Mouse (Mus musculus): Measurements from ENCODE around the gene Slc6a11.

Gene Slc6a11

DNA sequence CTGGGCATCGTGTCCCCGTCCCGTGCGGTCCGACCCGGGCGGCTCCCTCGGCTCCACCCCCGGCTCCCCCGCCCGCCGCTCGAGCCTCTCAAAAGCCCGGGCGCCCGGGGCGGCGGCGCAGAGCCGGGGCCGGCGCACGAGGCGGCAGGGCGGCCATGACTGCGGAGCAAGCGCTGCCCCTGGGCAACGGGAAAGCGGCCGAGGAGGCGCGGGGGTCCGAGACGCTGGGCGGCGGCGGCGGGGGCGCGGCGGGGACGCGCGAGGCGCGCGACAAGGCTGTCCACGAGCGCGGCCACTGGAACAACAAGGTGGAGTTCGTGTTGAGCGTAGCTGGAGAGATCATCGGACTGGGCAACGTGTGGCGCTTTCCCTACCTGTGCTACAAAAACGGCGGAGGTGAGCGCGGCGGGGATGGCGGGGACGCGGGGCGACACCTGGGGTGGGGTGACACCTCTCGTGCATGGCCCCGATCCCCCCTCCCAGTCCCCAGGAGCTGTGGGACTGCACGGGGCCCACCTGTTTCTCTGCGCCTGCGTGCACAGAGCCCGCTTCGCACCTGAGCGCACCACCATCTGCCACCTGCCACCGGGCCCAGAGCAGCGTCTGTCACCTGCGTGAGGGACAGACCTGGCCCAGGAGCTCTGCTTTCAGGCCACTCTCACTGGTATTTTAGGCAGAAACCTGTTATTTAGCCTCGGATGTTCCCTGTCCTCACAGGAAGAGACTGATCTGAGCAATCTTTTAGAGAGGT is at the start of gene Slc6a11:
Gene Slc6a11, plus strand, starts transcription at position 120 of the 751 bp plus-strand sequence.
- DNase-seq (ENCODE audit: low spot score in 2 of 2): no peak

DNA sequence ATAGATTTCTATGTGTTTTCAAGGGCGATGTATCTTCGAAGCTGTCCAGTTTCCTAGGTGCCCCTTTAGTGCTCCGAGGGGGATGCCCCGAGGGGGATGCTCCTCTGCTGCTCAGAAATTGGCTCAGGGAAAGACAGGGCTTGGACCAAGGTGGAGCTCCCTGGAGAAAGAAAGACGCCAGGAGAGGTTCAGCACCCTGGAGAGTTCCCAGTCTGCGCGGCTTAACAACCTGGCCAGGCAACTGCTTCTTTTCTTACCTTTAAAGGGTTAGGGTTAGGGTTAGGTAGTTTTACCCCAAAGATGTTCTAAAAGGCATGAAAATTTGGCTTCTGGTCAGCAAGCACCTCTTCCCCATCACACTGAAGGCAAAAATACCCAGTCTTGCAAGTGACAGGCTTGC is 43.9 kb upstream of the Slc6a11 start:
- peak in 1 of 2 experiments; percentile 3 for DNase-seq (ENCODE audit: low spot score in 2 of 2)

DNA sequence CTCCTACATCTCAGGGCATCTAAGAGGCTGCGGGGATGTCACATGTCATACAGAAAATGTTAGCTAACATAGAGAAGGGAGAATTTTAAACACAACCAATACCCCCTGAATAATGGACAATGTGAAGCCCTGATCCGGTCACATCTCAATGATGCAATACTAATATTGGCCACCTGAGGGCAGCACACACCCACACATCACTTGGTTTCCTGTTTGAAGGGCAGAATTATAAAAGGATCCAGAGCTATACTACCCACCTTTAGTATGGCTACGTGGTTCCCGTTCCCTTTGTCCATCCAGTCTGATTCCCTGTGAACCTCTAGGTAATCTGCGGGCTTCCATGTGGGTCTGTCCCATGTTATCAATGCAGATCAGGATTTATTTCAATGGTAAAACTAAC is 41.4 kb upstream of the Slc6a11 start:
- DNase-seq (ENCODE audit: low spot score in 2 of 2): peak; percentile 34 to 39

DNA sequence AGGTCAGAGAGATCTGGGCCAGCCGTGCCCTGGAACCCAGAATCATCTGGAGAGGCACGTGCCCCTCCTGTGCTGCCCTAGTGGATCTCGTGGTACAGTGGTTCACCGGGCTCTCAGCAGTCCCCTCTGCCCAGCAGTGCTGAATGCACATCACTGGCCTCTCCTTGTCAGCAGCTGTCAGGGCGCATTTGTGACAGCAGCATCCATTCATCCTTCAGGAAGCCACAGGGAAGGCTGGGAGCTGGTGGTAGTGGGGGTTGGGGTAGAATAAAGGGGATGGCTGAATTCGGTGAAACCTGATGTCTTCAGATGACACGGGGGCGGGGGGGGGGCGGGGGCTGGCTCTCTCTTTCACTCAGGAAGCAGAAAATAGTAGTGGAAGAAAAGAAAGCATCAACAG is 38.8 kb upstream of the Slc6a11 start:
- no peak for DNase-seq (ENCODE audit: low spot score in 2 of 2)

DNA sequence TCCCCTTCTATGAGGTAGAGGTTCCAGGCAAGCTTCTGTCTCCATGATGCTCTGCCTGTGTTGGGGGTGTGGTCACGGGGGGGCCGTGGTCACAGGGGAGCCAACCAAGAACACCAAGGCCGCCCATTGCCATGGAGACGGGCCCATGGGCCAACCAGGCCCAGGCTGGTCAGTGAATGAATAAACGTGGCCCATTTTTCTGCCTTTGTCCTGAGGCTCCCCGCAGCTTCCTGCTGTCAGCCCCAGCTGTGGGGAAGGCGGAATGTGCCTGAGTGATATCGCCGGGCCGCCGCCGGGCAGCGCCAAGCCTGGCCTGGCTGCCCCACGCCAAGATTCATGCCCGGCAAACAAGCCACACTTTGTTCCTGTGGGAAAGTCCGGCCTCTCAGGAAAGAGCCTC is 36.8 kb upstream of the Slc6a11 start:
- DNase-seq (ENCODE audit: low spot score in 2 of 2): no peak

DNA sequence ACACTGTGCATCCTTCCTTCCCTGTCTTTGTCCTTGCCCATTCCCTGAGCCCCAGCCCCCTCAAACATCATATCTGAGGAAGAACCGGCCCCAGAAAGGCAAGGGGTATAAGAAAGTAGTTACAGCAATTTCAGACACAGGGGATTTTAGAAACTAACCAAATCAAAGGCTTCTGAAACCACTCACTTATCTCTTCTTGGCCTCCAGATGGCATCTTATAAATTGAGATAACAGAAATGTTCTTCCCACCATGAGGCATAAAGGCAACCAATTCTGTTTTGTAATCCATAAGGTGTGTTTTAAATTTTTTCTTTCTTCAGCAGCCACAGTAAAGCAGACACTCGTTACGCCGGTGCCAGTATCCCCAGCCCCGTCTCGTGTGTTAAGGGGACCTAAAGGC is 34.5 kb upstream of the Slc6a11 start:
- DNase-seq (ENCODE audit: low spot score in 2 of 2): no peak

DNA sequence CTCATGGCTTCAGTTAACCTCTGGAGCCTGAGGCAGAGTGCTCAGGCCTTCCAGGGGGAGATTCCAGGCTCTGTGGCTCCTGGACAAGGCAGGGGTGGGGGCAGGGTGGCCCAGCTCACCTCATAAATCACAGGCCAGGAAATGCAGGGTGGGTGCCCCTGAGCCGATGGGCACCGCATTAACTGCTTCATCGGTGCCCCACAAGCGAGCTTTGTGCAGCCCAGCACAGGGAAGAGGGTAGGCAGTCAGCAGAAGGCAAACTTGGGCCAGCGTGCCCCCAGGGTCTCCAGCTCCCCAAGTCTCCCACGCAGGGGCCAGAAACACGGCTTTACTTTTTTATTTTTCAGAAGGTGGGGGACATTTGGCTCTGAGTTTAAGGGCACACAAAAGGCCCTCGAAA is 29.1 kb upstream of the Slc6a11 start:
- DNase-seq (ENCODE audit: low spot score in 2 of 2): no peak

DNA sequence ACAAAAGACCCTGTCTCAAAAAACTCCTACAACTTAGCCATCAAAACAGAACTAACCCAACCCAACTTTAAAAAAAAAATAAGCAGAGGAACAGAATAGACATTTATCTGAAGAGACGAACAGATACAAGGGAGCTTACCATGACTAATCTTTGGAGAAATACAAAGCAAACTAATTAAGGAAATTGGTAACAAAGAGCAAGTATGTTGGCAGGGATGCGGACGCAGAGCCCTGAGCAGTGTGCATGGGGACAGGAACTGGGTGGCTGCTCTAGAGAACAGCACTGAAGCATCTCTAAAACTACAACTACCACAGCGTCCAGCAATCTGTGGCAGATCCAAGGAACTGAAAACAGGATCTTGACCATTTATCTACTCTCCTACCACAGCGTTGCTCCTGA is 11.5 kb upstream of the Slc6a11 start:
- DNase-seq (ENCODE audit: low spot score in 2 of 2): no peak

DNA sequence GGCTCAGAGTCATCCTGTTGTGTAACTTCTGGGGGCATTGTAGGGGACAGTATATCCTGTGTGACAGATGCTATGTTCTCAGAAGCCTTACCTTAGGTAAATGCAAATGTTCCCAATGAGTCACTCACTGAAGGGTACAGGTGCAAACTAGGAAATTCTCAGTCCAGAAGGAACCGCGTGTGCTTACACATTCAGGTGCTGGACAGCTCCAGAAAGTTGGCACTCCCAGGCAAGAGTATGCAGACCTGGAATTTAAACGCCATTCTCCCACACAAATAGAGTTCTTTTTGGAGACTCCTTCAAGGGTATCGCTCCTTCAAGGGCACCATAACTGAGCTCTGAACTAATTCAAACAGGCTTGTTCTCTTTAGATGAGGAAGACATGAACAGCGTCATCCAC is 5.5 kb upstream of the Slc6a11 start:
- no peak for DNase-seq (ENCODE audit: low spot score in 2 of 2)

DNA sequence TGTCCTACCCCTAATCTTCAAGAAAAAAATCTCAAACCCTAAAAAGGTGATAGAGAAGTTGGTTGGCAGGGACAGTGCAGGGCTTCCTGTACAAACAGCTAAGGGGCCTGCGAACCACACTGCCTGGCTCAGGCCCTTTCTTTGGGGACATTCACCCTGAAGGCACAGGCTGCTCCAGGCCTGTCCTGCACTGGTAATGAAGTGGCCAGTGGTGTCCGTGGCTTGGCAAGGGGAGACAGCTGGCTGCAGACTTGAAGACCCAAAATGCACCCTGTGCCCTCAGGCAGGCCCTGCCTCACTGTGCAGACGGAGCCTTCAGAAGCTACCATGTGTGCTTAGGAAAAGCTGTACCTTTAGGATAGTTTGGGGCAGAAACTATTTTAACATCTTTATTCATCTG is 1.4 kb downstream of the Slc6a11 start:
- no peak for DNase-seq (ENCODE audit: low spot score in 2 of 2)

DNA sequence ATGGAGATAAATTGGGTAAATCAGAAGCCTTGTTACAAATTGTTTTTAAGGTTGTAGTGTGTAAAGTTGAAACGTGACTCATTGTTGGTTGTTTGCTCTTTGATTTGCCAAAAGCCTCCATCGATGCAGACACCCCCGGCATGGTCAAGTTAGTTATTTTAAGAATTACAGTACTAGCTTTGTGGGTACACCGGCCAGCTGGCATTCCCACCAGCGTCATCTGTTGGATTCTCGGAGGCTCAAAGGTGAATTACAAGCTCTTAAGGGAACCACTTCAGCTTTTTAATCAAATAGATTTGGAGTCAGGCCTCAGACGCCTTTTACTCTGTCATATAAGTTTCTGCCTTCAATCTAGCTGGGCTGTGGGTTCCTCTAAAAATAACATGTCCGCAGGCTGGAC is 1.9 kb downstream of the Slc6a11 start:
- no peak for DNase-seq (ENCODE audit: low spot score in 2 of 2)

DNA sequence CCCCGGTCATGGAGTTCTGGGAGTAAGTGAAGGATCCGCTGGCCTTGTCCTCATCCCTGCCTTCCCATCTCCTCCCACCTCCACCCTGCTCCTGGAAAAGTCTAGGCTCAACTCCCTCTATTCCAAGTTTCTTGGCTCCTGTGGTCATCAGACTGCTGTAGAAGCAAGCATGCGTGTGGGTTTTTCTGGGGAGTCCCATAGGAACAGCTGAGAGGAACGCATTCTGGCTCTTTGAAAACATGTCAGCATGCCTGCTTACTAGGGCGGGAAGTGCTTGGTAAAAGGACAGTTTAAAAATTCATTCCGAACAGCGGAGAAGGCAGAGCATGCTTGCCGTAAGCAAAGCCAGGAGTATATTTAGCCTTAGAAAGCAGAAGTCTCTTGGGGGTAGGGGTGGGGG is 7.9 kb downstream of the Slc6a11 start:
- DNase-seq (ENCODE audit: low spot score in 2 of 2): no peak

DNA sequence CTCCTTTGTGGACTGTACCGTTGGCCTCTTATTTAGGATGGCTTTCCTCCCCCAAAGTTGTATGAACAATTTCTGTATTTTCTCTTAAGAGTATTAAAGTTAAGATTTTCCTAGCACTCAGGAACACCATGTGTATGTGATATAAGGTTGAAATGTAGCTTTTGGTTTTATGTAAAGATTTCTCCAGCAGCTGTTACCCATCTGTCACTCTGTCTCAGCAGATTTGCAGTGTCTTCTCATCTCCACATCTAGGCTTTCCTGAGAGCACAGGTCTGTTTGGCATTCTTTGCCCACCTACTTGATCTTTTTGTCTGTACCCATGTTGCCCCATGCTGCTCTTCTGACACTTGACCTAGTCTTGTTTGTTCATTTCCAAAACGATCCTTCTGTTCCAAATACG is 10.4 kb downstream of the Slc6a11 start:
- DNase-seq (ENCODE audit: low spot score in 2 of 2): no peak

DNA sequence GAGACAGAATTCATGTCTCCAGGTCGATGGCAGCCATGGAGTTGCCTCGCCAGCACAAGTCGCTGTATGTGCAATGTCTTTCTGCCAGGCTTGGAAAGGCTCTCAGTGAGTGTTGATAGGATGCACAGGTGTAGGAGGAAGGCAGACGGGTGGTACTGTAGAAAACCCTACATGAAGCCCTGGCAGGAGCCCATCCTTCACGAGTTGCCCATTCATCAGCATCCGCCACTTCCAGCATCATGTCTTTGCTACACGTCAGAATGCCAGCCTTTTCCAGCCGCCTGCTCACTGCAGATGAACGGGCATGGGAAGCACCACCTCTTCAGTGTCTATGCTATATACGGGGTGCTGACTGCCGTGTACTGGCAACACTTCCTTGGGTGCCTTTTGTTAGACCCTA is 11.4 kb downstream of the Slc6a11 start:
- no peak for DNase-seq (ENCODE audit: low spot score in 2 of 2)

DNA sequence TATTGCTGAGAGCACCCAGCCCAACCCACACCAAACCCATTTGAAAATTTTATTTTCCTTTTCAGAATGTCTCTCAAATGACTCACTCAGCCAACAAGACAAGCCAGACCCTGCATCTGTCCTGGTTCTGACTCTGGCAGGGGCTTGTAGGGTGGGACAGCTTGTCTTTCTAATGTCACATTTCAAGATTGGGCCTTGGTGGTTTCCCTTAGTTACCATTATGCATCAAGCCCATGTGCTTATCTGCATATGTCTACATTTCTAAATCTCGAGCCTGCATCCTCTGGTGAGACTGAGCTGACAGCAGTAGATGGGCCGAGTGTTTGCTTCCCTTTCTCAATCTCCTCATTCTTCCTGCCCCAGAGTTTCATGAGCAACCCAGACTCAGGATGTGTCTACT is 12.5 kb downstream of the Slc6a11 start:
- DNase-seq (ENCODE audit: low spot score in 2 of 2): no peak

DNA sequence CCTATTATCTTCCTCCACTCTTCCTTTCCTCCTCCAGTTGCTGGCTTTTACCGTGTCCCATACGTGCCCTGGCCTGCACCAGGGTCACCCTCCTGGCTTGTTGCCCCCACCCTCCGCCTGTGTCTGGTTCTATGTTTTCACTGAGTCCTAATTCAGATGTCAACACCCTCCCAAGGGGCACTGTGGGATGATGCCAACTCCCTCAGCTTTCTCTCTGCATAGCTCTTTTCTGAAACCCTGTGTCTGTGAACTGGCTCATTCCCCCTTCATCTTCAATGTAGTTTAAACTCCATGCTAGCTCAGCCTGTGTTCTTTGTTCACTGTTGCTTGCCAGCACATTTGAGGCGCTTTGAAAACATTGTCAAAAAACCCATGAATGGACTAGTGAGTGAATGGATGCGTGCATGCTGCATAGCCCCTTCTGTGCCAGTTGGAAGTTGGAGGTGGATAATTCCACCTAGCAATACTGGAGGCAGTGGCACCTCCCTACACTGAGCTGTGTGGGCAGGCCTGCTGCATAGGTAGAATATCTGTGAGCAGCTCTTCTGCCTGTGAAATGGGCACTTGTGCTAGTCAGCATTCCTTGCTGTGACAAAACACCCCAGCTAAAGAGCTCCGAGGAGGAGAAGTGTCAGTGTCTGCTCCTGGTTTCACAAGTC is 13.5 kb downstream of the Slc6a11 start:
- DNase-seq (ENCODE audit: low spot score in 2 of 2): no peak

DNA sequence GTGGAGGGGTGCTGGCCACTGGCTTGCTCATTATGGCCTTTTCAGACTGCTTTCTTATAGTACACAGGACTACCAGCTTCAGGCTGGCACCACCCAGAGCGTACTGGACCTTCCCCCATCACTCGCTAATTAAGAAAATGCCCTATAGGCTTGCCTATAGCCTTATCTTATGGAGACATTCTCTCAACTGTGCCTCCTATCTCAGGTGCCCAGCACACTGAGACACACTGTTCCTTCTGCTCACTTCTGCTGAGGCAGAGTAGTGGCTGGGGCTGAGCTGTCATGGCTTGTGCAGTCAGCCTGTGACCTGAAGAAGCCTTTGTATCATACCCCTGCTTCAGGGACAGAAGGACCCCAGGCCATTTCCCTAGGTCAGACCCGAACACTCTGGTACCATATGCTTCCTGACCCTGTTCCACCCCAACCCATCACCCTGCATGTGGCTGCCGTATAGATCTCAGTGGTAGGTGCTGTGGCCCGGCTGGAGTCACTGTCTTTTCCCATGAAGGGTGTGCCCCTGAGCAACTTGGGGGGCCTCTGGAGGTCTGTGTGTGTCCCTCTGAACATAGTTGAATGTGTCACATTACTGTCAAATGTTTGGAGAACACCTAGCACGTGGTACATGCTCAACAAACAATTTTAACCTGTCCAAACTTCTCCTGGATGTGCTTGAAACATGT is 14.7 kb downstream of the Slc6a11 start:
- DNase-seq (ENCODE audit: low spot score in 2 of 2): no peak

DNA sequence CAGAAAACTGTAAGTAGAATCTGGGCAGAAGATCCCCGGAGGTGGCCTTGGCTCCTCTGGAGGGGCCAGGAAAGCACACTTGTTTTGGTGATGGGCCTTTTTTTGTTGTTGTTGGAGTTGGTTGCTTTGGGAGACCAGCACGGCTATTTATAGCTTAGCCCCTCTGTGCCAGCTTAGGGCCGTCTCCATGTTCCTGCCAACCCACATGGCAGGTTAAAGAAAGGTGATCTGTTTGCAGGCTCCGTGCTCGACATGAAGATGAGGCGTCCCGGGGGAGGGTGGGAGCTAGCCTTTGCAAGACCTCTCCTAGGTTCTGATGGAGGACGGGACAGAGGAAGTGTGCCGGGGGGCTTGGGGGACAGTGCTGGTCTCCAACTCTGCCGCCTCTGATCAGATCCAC is 24.7 kb downstream of the Slc6a11 start:
- DNase-seq (ENCODE audit: low spot score in 2 of 2): no peak

DNA sequence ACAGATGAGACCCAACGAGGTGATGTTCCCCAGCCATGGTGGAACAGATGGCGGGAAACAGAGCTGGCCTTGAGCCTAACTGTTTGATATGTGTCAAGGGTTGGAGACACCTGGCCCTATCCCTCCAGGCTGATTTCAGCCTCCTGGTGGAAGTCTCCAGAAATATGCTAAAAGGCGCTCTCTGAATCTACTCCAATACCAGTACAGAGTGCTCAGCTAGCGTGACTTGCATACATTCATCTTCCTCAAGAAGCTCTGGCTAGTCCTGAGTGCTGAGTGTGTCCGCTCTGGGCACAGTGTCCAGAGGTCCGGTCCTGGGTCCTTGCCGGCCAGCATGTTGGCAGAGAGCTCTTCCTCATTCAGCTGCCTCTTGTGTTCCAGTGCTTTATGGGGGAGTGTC is 27.8 kb downstream of the Slc6a11 start:
- no peak for DNase-seq (ENCODE audit: low spot score in 2 of 2)

DNA sequence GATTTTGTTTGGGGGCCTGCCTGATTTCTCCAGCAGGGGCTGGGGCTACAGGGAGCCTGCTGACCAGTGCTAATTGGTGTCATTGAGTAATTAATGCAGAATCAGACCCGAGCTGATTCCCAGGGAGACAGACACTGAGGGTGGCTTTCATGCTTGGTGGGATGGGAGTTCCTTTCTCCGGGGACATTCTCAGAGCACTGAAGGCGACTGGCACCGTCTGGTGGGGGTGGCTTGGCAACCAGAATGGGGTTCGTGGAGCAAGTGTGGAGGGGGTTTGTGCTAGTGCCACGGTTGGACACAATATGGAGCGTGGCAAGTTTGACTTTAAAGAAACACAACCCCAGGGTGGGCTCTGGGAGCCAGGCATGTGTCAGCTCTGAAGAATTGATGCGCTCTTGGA is 29.7 kb downstream of the Slc6a11 start:
- no peak for DNase-seq (ENCODE audit: low spot score in 2 of 2)

DNA sequence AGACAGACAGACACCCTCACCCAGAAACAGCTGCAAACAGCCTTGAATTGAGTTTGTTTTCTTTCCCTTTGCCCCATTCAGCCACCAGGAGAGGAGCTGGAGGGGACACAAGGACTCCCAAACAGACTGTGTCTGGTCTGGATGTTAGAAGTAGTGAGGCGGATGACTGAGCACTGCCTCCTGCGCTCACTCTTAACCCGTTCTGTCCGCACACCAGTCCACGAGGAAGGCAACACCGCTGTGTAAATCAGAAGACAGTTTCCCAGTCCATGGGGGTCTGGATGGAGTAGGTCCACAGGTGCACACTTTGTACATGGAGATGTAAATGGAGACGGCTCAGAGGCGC is 43.0 kb downstream of the Slc6a11 start:
- DNase-seq (ENCODE audit: low spot score in 2 of 2): no peak

DNA sequence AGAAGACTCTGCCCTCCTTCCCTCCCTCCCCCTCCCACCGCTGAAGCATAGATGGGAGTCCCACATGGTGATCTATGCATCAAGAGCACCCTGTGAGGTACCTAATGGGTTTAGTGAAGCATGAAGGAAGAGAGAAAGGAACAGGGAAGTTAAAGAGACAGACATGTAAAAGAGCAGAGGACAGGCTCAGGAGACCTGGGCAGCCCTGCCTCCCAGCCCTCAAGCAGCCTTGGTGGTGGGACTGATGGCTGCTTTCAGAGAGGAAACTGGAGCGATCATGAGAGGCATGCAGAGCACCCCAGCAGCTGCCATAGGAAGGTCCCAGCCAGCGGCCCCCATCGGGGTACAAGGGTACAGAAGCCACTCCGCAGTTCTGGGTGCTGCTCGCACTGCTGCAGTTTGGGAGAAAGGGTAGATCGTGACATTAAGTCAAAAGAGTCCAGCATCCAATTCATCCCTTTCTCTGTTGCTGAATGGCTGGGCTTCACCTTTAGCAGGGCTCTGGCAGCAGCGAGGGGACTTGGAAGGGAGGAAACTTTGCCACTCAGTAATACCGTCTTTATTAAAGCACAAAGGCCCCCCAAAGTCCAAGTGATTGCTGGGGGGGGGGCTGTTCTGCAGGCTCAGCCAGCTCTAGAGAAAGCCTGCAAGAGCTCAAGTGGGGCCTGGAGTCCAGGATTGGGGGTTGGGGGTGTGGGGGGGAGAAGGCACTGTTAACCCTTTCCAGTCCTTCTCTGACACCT is 43.5 kb downstream of the Slc6a11 start:
- no peak for DNase-seq (ENCODE audit: low spot score in 2 of 2)

DNA sequence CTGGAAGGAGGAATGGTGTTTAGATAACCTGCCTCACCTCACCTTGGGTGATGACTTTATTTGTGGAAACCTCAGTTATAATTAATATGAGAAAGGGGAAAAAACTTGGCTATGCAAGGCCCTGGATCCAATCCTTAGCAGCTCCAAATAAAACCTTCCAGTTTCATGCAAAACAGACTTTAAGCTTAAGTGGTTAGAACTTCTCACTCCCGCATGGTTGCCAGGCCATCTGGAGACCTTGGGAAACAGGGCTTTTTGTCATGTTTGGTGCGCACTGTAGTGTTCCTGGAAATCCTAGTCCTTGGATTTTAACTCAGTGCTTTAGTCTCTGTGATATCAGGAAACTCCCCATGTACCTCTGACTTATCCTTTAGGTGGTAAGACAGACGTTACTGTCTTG is 47.1 kb downstream of the Slc6a11 start:
- no peak for DNase-seq (ENCODE audit: low spot score in 2 of 2)
